Mouse (Mus musculus) lung, adult 2 months (tissue): Measurements from ENCODE around the gene Gcnt4. TPM values are rescaled to one million over a fixed set of nuclear protein-coding genes. Genes with fewer than 3 reads are reported as not detected.

Experiments used
- DNase-seq: peaks from one replicate; pipeline ENCODE4 v3.0.0; 2022
- H3K4me1 ChIP-seq: fragments of 200-500 bp; 2 replicates; pipeline ENCODE4 v1.6.1; 2011; ENCODE audit warnings: low read length; ENCODE audit not compliant: control insufficient read depth, insufficient read depth
- H3K4me3 ChIP-seq: fragments of 200-500 bp; replicated peaks from 2 replicates; pipeline ENCODE3; 2011; ENCODE audit warnings: low read depth, mild to moderate bottlenecking, control low read depth, low read length; ENCODE audit errors: extremely low read depth
- CTCF ChIP-seq: fragments of 200-500 bp; IDR thresholded peaks from 2 replicates; pipeline ENCODE4 v1.5.1; 2011; ENCODE audit warnings: mild to moderate bottlenecking, low read length, control low read depth; ENCODE audit not compliant: insufficient read depth
- POLR2A ChIP-seq: fragments of 200-500 bp; IDR thresholded peaks from 2 replicates; pipeline ENCODE4 v1.6.1; 2011; ENCODE audit warnings: low read depth, mild to moderate bottlenecking, control low read depth, low read length, borderline replicate concordance; ENCODE audit errors: extremely low read depth
- WGBS: fragments of 180-500 bp; shearing (Covaris S2); methylation state at CpG from one replicate; pipeline ENCODE4 v1.1.7; 2018; 5-methylcytosine and 5-hydroxymethylcytosine counted together
- polyA plus RNA-seq: library from polyadenylated mRNA; depleted of rRNA; stranded (reverse); fragments of >200 nt; gene quantifications from 2 replicates; pipeline ENCODE4 v1.2.3, GENCODE M21; 2012; rRNA removed

The Gcnt4 gene
- polyA plus RNA-seq, 1 experiment: 0.07 TPM

DNA sequence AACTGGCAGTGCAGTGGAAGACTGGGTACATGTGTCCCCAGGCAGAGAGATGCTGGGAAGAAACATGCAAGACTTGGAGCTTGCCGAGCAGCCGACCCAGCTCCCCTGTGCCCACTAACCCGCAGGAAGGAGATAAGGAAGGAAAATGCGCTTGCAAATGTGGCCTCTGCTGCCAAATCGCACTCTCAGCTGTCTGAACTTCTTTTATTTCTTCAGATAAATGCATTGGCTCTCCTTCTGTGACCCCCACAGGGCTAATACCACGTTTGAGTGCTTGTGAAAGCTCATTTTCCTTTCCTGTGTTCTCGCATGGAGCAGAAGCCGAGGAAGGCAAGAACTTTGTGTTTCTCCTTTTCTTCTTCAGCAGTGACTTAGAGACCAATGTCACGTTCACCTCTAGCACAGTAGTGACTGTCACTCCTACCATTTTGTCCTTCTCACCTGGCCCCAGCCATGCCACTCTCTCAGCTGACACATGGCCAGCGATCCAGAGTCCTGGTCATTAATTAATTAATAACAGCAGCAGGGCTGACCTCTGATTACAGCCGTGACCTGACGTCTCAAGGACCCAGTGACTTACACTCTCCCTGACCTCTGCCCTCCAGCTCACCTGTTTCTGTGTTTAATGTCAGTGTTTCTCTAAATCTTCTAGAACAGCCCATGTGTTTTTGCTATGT is 61.2 kb downstream of the Gcnt4 start:
- 47% methylated on average over 12 of the region's 12 CpGs for WGBS
- no peak for DNase-seq
- TF ChIP-seq POLR2A: no peak
- TF ChIP-seq CTCF: no peak
- Histone ChIP-seq H3K4me3 (no peak overlapping the region), H3K4me1 (peaks cover 4% of the 10 kb centered on the region)

DNA sequence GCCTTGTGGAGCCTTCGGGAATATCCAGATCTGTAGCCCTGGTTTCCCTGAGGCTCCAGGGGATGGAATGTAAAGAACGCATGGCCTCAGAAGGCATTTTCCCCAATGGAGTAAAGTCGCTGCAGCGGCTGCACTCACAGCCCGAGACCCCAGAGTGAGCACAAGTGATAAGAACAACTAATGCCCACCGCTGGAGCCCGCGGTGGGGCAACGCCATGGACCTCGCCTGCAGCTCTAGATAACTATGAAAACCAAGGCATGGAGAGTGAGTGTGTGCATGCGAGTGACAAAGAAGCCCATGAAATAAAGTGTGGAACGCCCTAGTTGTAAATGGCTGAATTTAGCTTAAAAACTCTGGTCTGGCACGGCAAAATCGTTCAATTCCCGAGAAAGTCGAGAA is 64.6 kb downstream of the Gcnt4 start:
- Histone ChIP-seq H3K4me3 (no peak overlapping the region), H3K4me1 (no peaks in the 10 kb centered on the region)
- no peak for DNase-seq
- 95% methylated on average over 16 of the region's 16 CpGs for WGBS
- TF ChIP-seq POLR2A (no peak), CTCF (no peak)

- TF ChIP-seq POLR2A: no peak
- TF ChIP-seq CTCF: no peak
- Histone ChIP-seq H3K4me3 (no peak overlapping the region), H3K4me1 (no peaks in the 10 kb centered on the region)
- DNase-seq: no peak
- WGBS: 89% methylated on average over 3 of the region's 3 CpGs
Observed at GRCm38 (mm10) chr13:96990045-96990444, 65.6 kb downstream of the Gcnt4 start.

GRCm38 (mm10) chr13:96990561-96991265 is 66.2 kb downstream of the Gcnt4 start:
- no peaks in the 10 kb centered on the region for H3K4me1 ChIP-seq
- DNase-seq: no peak
- 63% methylated on average over 14 of the region's 14 CpGs for WGBS
- H3K4me3 ChIP-seq: no peak overlapping the region
- TF ChIP-seq CTCF (no peak), POLR2A (no peak)

- Histone ChIP-seq H3K4me3 (no peak overlapping the region), H3K4me1 (no peaks in the 10 kb centered on the region)
- no peak for TF ChIP-seq POLR2A
- no peak for TF ChIP-seq CTCF
- DNase-seq: no peak
- WGBS: 60% methylated on average over 8 of the region's 8 CpGs
Observed at GRCm38 (mm10) chr13:96993291-96993989, 69.0 kb downstream of the Gcnt4 start.

GRCm38 (mm10) chr13:96995243-96995642 is 70.8 kb downstream of the Gcnt4 start:
- no peak for DNase-seq
- 26% methylated on average over 5 of the region's 5 CpGs for WGBS
- H3K4me3 ChIP-seq: no peak overlapping the region
- H3K4me1 ChIP-seq: no peaks in the 10 kb centered on the region
- TF ChIP-seq POLR2A (no peak), CTCF (no peak)

DNA sequence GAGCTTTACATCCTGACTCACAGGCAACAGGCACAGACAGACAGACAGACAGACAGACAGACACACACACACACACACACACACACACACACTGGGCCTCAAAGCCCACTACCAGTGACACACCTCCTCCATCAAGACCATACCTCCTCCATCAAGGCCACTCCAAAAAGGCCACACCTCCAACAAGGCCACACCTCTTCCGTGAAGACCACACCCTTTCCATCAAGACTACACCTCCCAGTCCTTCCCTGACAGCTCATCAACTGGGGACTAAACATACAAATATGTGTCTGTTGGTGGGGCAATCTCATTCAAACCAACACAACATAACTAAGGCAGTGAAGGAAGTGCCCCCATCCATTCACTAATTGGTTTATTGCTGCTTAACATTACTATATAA is 72.6 kb downstream of the Gcnt4 start:
- no peak for DNase-seq
- no peak for TF ChIP-seq POLR2A
- no peak for TF ChIP-seq CTCF
- H3K4me3 ChIP-seq: no peak overlapping the region
- 67% methylated on average over 1 of the region's 1 CpGs for WGBS
- H3K4me1 ChIP-seq: no peaks in the 10 kb centered on the region

Other genes starting within 250 kb of the Gcnt4 start
- gene Ankrd31, start 176.4 kb upstream of the Gcnt4 start, polyA plus RNA-seq: not detected in 2 replicates
- not detected in 2 replicates for gene 1700029F12Rik, start 109.7 kb downstream of the Gcnt4 start, polyA plus RNA-seq
- not detected in 2 replicates for gene Fam169a, start 142.6 kb downstream of the Gcnt4 start, polyA plus RNA-seq
- 0.65 and 1.9 TPM in 2 replicates for gene Gm6169, start 174.5 kb downstream of the Gcnt4 start, polyA plus RNA-seq
- 13.3 and 17.2 TPM in 2 replicates for gene Gfm2, start 213.2 kb downstream of the Gcnt4 start, polyA plus RNA-seq
- gene Nsa2, start 213.2 kb downstream of the Gcnt4 start, polyA plus RNA-seq: 14.1 and 22.4 TPM in 2 replicates